Mouse (Mus musculus) testis, adult 10 weeks (tissue): ENCODE data around the gene Parp14. TPM values are rescaled to one million over a fixed set of nuclear protein-coding genes. Genes with fewer than 3 reads are reported as not detected.

Source experiments
- polyA plus RNA-seq: library from polyadenylated mRNA; stranded (reverse); fragments of 350-450 nt; fragmentation: Illumina TruSeq; extraction: RNeasy Lipid Tissue Mini Kit (QIAGEN cat#74804); gene quantifications from one replicate; pipeline ENCODE4 v1.2.3, GENCODE M21; 2014; ENCODE audit warnings: low read depth, low replicate concordance

The Parp14 gene
- 1.2 TPM for polyA plus RNA-seq

GRCm38 (mm10) chr16:35871048-35871851 lies at the start of gene Parp14:
Gene Parp14, minus strand, starts transcription at chr16:35871544.

Other genes starting within 250 kb of the Parp14 start
- 2.8 TPM for gene Dirc2, start 102.2 kb downstream of the Parp14 start, polyA plus RNA-seq
- 12.6 TPM for gene Hspbap1, start 101.2 kb downstream of the Parp14 start, polyA plus RNA-seq
- gene Parp9, start 66.9 kb upstream of the Parp14 start, polyA plus RNA-seq, result 1.6 TPM
- 1.3 TPM for gene Dtx3l, start 67.6 kb upstream of the Parp14 start, polyA plus RNA-seq
- gene Kpna1, start 107.2 kb upstream of the Parp14 start, polyA plus RNA-seq, result 54.2 TPM
- gene Wdr5b, start 169.6 kb upstream of the Parp14 start, polyA plus RNA-seq, result 3.9 TPM
- gene Fam162a, start 200.1 kb upstream of the Parp14 start, polyA plus RNA-seq, result 69.7 TPM
- 84.4 TPM for gene Ccdc58, start 200.1 kb upstream of the Parp14 start, polyA plus RNA-seq